Mouse (Mus musculus): ENCODE measurements around the gene Prpf18. TPM values are rescaled to one million over a fixed set of nuclear protein-coding genes. Genes with fewer than 3 reads are reported as not detected.

The Prpf18 gene
- polyA plus RNA-seq, 1 experiment from 2014 or later, result 32.5 TPM

- no peaks in the 10 kb centered on the region for H3K9me3 ChIP-seq
- WGBS, result 33% methylated on average over 13 of the region's 13 CpGs
- H3K4me1 ChIP-seq, result peaks cover 15% of the 10 kb centered on the region
- H3K27ac ChIP-seq, result peak overlapping the region; percentile 82
- ATAC-seq (ENCODE audit: insufficient read depth, low FRiP score, low read depth), result peak; percentile 54; the same call in 1 of the 2 replicates
- peaks cover 15% of the 10 kb centered on the region for H3K36me3 ChIP-seq
- no peak overlapping the region; the same call in 1 of the 2 replicates for H3K4me2 ChIP-seq
- H3K9ac ChIP-seq, result no peak overlapping the region
- H3K4me3 ChIP-seq (replicated peaks), result no peak overlapping the region
- no peaks in the 10 kb centered on the region for H3K27me3 ChIP-seq (replicated peaks)
Observed at GRCm38 (mm10) chr2:4587685-4588409, 64.1 kb downstream of the Prpf18 start.

- H3K4me1 ChIP-seq, result peaks cover 15% of the 10 kb centered on the region
- no peak for ATAC-seq (ENCODE audit: insufficient read depth, low FRiP score, low read depth)
- 55% methylated on average over 11 of the region's 11 CpGs for WGBS
- H3K9ac ChIP-seq, result no peak overlapping the region
- H3K27ac ChIP-seq, result peak overlapping the region; percentile 32; the same call in 1 of the 2 replicates
- H3K4me2 ChIP-seq, result no peak overlapping the region
- 0 out of 2 replicates have a peak, but pooled peaks cover 2% of the 10 kb centered on the region for H3K36me3 ChIP-seq
- no peaks in the 10 kb centered on the region for H3K9me3 ChIP-seq
- no peak overlapping the region for H3K4me3 ChIP-seq (replicated peaks)
- H3K27me3 ChIP-seq (replicated peaks), result no peaks in the 10 kb centered on the region
Observed at GRCm38 (mm10) chr2:4586245-4586644, 65.7 kb downstream of the Prpf18 start.

- 75% methylated on average over 5 of the region's 5 CpGs for WGBS
- Histone ChIP-seq H3K27me3 (replicated peaks) (no peaks in the 10 kb centered on the region), H3K9ac (no peak overlapping the region), H3K9me3 (no peaks in the 10 kb centered on the region), H3K4me3 (replicated peaks) (no peak overlapping the region), H3K36me3 (no peaks in the 10 kb centered on the region), H3K27ac (0 out of 2 replicates have a peak overlapping the region, but pooled peaks have one; percentile 5), H3K4me1 (peaks cover 15% of the 10 kb centered on the region), H3K4me2 (no peak overlapping the region)
- no peak for ATAC-seq (ENCODE audit: insufficient read depth, low FRiP score, low read depth)
Observed at GRCm38 (mm10) chr2:4584252-4584651, 67.7 kb downstream of the Prpf18 start.

GRCm38 (mm10) chr2:4582930-4583329, 69.0 kb downstream of the Prpf18 start:
- Histone ChIP-seq H3K27ac (no peak overlapping the region), H3K9me3 (no peaks in the 10 kb centered on the region), H3K4me1 (peaks cover 15% of the 10 kb centered on the region), H3K27me3 (replicated peaks) (no peaks in the 10 kb centered on the region), H3K4me3 (replicated peaks) (no peak overlapping the region), H3K4me2 (no peak overlapping the region), H3K36me3 (no peaks in the 10 kb centered on the region), H3K9ac (no peak overlapping the region)
- 75% methylated on average over 2 of the region's 2 CpGs for WGBS
- no peak for ATAC-seq (ENCODE audit: insufficient read depth, low FRiP score, low read depth)

- Histone ChIP-seq H3K9me3 (no peaks in the 10 kb centered on the region), H3K27me3 (replicated peaks) (no peaks in the 10 kb centered on the region), H3K27ac (no peak overlapping the region), H3K4me2 (no peak overlapping the region), H3K9ac (no peak overlapping the region), H3K4me1 (no peaks in the 10 kb centered on the region), H3K36me3 (no peaks in the 10 kb centered on the region), H3K4me3 (replicated peaks) (no peak overlapping the region)
- ATAC-seq (ENCODE audit: insufficient read depth, low FRiP score, low read depth), result no peak
- WGBS, result 77% methylated on average over 6 of the region's 6 CpGs
Observed at GRCm38 (mm10) chr2:4580666-4581065, 71.2 kb downstream of the Prpf18 start.

GRCm38 (mm10) chr2:4579357-4580068, 72.4 kb downstream of the Prpf18 start:
- peak; percentile 33; the same call in 1 of the 2 replicates for ATAC-seq (ENCODE audit: insufficient read depth, low FRiP score, low read depth)
- Histone ChIP-seq H3K9ac (no peak overlapping the region), H3K4me2 (no peak overlapping the region), H3K27ac (peak overlapping the region; percentile 72), H3K4me3 (replicated peaks) (no peak overlapping the region), H3K4me1 (peaks cover 3% of the 10 kb centered on the region; the same call in 1 of the 2 replicates), H3K27me3 (replicated peaks) (no peaks in the 10 kb centered on the region), H3K9me3 (no peaks in the 10 kb centered on the region), H3K36me3 (peaks cover 7% of the 10 kb centered on the region; the same call in 1 of the 2 replicates)
- WGBS, result 49% methylated on average over 8 of the region's 8 CpGs

- no peak overlapping the region for H3K4me3 ChIP-seq (replicated peaks)
- no peaks in the 10 kb centered on the region for H3K27me3 ChIP-seq (replicated peaks)
- H3K4me1 ChIP-seq, result peaks cover 3% of the 10 kb centered on the region; the same call in 1 of the 2 replicates
- no peak overlapping the region for H3K4me2 ChIP-seq
- no peaks in the 10 kb centered on the region for H3K9me3 ChIP-seq
- 73% methylated on average over 5 of the region's 5 CpGs for WGBS
- H3K27ac ChIP-seq, result 0 out of 2 replicates have a peak overlapping the region, but pooled peaks have one; percentile 72
- peaks cover 11% of the 10 kb centered on the region; the same call in 1 of the 2 replicates for H3K36me3 ChIP-seq
- H3K9ac ChIP-seq, result no peak overlapping the region
- ATAC-seq (ENCODE audit: insufficient read depth, low FRiP score, low read depth), result no peak
Observed at GRCm38 (mm10) chr2:4578291-4578690, 73.6 kb downstream of the Prpf18 start.

- H3K9ac ChIP-seq, result no peak overlapping the region
- H3K4me3 ChIP-seq (replicated peaks), result no peak overlapping the region
- no peak overlapping the region for H3K27ac ChIP-seq
- no peaks in the 10 kb centered on the region for H3K27me3 ChIP-seq (replicated peaks)
- H3K9me3 ChIP-seq, result no peaks in the 10 kb centered on the region
- peaks cover 15% of the 10 kb centered on the region for H3K36me3 ChIP-seq
- peaks cover 3% of the 10 kb centered on the region; the same call in 1 of the 2 replicates for H3K4me1 ChIP-seq
- H3K4me2 ChIP-seq, result no peak overlapping the region
- no peak for ATAC-seq (ENCODE audit: insufficient read depth, low FRiP score, low read depth)
- 75% methylated on average over 7 of the region's 7 CpGs for WGBS
Observed at GRCm38 (mm10) chr2:4575975-4576374, 75.9 kb downstream of the Prpf18 start.

- no peak overlapping the region for H3K9ac ChIP-seq
- H3K36me3 ChIP-seq, result peaks cover 15% of the 10 kb centered on the region
- H3K27ac ChIP-seq, result no peak overlapping the region
- ATAC-seq (ENCODE audit: insufficient read depth, low FRiP score, low read depth), result no peak
- no peak overlapping the region for H3K4me3 ChIP-seq (replicated peaks)
- no peaks in the 10 kb centered on the region for H3K27me3 ChIP-seq (replicated peaks)
- H3K4me2 ChIP-seq, result no peak overlapping the region
- peaks cover 8% of the 10 kb centered on the region; the same call in 1 of the 2 replicates for H3K4me1 ChIP-seq
- H3K9me3 ChIP-seq, result no peaks in the 10 kb centered on the region
- WGBS, result 70% methylated on average over 2 of the region's 2 CpGs
Observed at GRCm38 (mm10) chr2:4575163-4575562, 76.8 kb downstream of the Prpf18 start.

- H3K27me3 ChIP-seq (replicated peaks), result no peaks in the 10 kb centered on the region
- H3K4me3 ChIP-seq (replicated peaks), result no peak overlapping the region
- ATAC-seq (ENCODE audit: insufficient read depth, low FRiP score, low read depth), result no peak
- peaks cover 15% of the 10 kb centered on the region for H3K36me3 ChIP-seq
- no peak overlapping the region for H3K27ac ChIP-seq
- peaks cover 9% of the 10 kb centered on the region; the same call in 1 of the 2 replicates for H3K4me1 ChIP-seq
- no peak overlapping the region for H3K4me2 ChIP-seq
- H3K9ac ChIP-seq, result no peak overlapping the region
- no peaks in the 10 kb centered on the region for H3K9me3 ChIP-seq
- WGBS, result 87% methylated on average over 5 of the region's 5 CpGs
Observed at GRCm38 (mm10) chr2:4574251-4574650, 77.7 kb downstream of the Prpf18 start.

GRCm38 (mm10) chr2:4573386-4573785, 78.5 kb downstream of the Prpf18 start:
- Histone ChIP-seq H3K27ac (no peak overlapping the region), H3K4me2 (no peak overlapping the region), H3K9ac (no peak overlapping the region), H3K9me3 (no peaks in the 10 kb centered on the region), H3K27me3 (replicated peaks) (no peaks in the 10 kb centered on the region), H3K4me1 (peaks cover 14% of the 10 kb centered on the region; the same call in 1 of the 2 replicates), H3K4me3 (replicated peaks) (no peak overlapping the region), H3K36me3 (peaks cover 15% of the 10 kb centered on the region)
- ATAC-seq (ENCODE audit: insufficient read depth, low FRiP score, low read depth), result no peak
- WGBS, result 57% methylated on average over 4 of the region's 4 CpGs

Measured in stomach, embryonic 15.5 days (tissue).